Mouse (Mus musculus) myocyte (in vitro differentiated cells): ENCODE measurements around the gene 0610040J01Rik.

ENCODE experiments used
- CEBPB ChIP-seq: IDR thresholded peaks from 2 replicates; pipeline ENCODE4 v1.6.1; 2011; ENCODE audit warnings: mild to moderate bottlenecking, moderate library complexity; ENCODE audit not compliant: poor library complexity, insufficient read depth, severe bottlenecking
- E2F4 ChIP-seq: IDR thresholded peaks from one replicate; pipeline ENCODE4 v1.6.1; 2011; ENCODE audit warnings: mild to moderate bottlenecking, control low read depth, moderate library complexity; ENCODE audit not compliant: insufficient read depth
- POLR2A ChIP-seq: IDR thresholded peaks from one replicate; pipeline ENCODE4 v1.6.1; 2011; ENCODE audit warnings: low read depth, mild to moderate bottlenecking, control low read depth, moderate library complexity; ENCODE audit not compliant: insufficient read length
- POLR2AphosphoS2 ChIP-seq: IDR thresholded peaks from one replicate; pipeline ENCODE4 v1.6.1; 2011; ENCODE audit warnings: low read depth, control low read depth; ENCODE audit not compliant: insufficient read length
- REST ChIP-seq: IDR thresholded peaks from one replicate; pipeline ENCODE4 v1.6.1; 2011; ENCODE audit warnings: mild to moderate bottlenecking, control low read depth, moderate library complexity; ENCODE audit not compliant: insufficient read depth, insufficient read length
- SRF ChIP-seq: IDR thresholded peaks from one replicate; pipeline ENCODE4 v1.6.1; 2011; ENCODE audit warnings: low read depth; ENCODE audit not compliant: control insufficient read depth, insufficient read length
- TCF12 ChIP-seq: IDR thresholded peaks from one replicate; pipeline ENCODE4 v1.6.1; 2011; ENCODE audit warnings: mild to moderate bottlenecking, control low read depth; ENCODE audit not compliant: poor library complexity, insufficient read depth, severe bottlenecking
- USF1 ChIP-seq: IDR thresholded peaks from one replicate; pipeline ENCODE4 v1.6.1; 2011; ENCODE audit warnings: low read depth, mild to moderate bottlenecking, control low read depth, moderate library complexity

- TF ChIP-seq TCF12, result no peak
- TF ChIP-seq SRF, result no peak
- TF ChIP-seq POLR2A, result no peak
- TF ChIP-seq USF1, result no peak
- no peak for TF ChIP-seq E2F4
- TF ChIP-seq CEBPB, result no peak
- TF ChIP-seq REST, result no peak
- TF ChIP-seq POLR2AphosphoS2, result no peak
Observed at GRCm38 (mm10) chr5:63874880-63875279, 62.7 kb downstream of the 0610040J01Rik start.
